Mouse (Mus musculus) forebrain, postnatal 0 days (tissue): ENCODE data around the gene Naa38. TPM values are rescaled to one million over a fixed set of nuclear protein-coding genes. Genes with fewer than 3 reads are reported as not detected.

Experiments used
- ATAC-seq: fragments of 200-750 bp; cut with Nextera tagmentation; 2 replicates; pipeline ENCODE4 v1.8.0; 2017; ENCODE audit warnings: mild to moderate bottlenecking, moderate library complexity
- DNase-seq: peaks from one replicate; pipeline ENCODE4 v3.0.0-alpha.2; 2015
- H3K27ac ChIP-seq: fragments of 300-500 bp; sonication (generic); 2 replicates; pipeline ENCODE4 v1.5.1; 2014; ENCODE audit warnings: low read depth, mild to moderate bottlenecking, antibody characterized with exemption, low read length, moderate library complexity, mixed read lengths
- H3K27me3 ChIP-seq: fragments of 300-500 bp; sonication (generic); 2 replicates; pipeline ENCODE4 v1.6.1; 2014; ENCODE audit warnings: mild to moderate bottlenecking, low read length, mixed read lengths; ENCODE audit not compliant: insufficient read depth
- H3K36me3 ChIP-seq: fragments of 300-500 bp; sonication (generic); 2 replicates; pipeline ENCODE4 v1.6.1; 2014; ENCODE audit warnings: mild to moderate bottlenecking, moderate library complexity; ENCODE audit not compliant: insufficient read depth
- H3K4me1 ChIP-seq: fragments of 300-500 bp; sonication (generic); 2 replicates; pipeline ENCODE4 v1.6.1; 2014; ENCODE audit warnings: antibody characterized with exemption; ENCODE audit not compliant: insufficient read depth
- H3K4me2 ChIP-seq: fragments of 300-500 bp; sonication (generic); 2 replicates; pipeline ENCODE4 v1.6.1; 2014; ENCODE audit warnings: low read depth, mild to moderate bottlenecking, moderate library complexity
- H3K4me3 ChIP-seq: fragments of 300-500 bp; sonication (generic); 2 replicates; pipeline ENCODE4 v1.5.1; 2014; ENCODE audit warnings: low read depth, low read length, mixed read lengths
- H3K9ac ChIP-seq: fragments of 300-500 bp; sonication (generic); 2 replicates; pipeline ENCODE4 v1.6.1; 2014; ENCODE audit warnings: mild to moderate bottlenecking
- H3K9me3 ChIP-seq: fragments of 300-500 bp; sonication (generic); 2 replicates; pipeline ENCODE4 v1.6.1; 2016; ENCODE audit warnings: low read length
- CTCF ChIP-seq: sonication (generic); IDR thresholded peaks from 2 replicates; pipeline ENCODE4 v1.5.1; 2016; ENCODE audit warnings: antibody characterized with exemption, control low read depth, low read depth
- WGBS: fragments of 180-500 bp; shearing (Covaris S2); extraction: QIAGEN DNeasy Blood & Tissue Kit; methylation state at CpG from one replicate; pipeline ENCODE4 v1.1.7; 2014; 5-methylcytosine and 5-hydroxymethylcytosine counted together
- polyA plus RNA-seq: library from polyadenylated mRNA; unstranded; fragments of >200 nt; fragmentation: Nextera tagmentation; extraction: Ambion mirVana; gene quantifications from 2 replicates; pipeline ENCODE4 v1.2.1, GENCODE M21; 2015
- total RNA-seq: library from RNA; depleted of rRNA; stranded (reverse); fragments of >200 nt; gene quantifications from 2 replicates; pipeline ENCODE4 v1.2.3, GENCODE M21; 2014

Naa38 gene
- total and polyA plus RNA-seq, 2 experiments from 2014 or later, result 47.7 to 125 TPM

- TF ChIP-seq CTCF, result no peak
- peaks cover 5% of the 10 kb centered on the region; the same call in 1 of the 2 replicates for H3K36me3 ChIP-seq
- WGBS, result under 1% methylated on average over 22 of the region's 34 CpGs
- peak within 1 kb of the TSS; percentile 94 for H3K4me2 ChIP-seq
- no peak for DNase-seq
- no peak for ATAC-seq
- no peaks in the 10 kb centered on the region for H3K9me3 ChIP-seq
- H3K9ac ChIP-seq, result peak within 1 kb of the TSS; percentile 100
- H3K27me3 ChIP-seq, result no peaks in the 10 kb centered on the region
- H3K4me3 ChIP-seq, result peak within 1 kb of the TSS; percentile 88
- H3K4me1 ChIP-seq, result peaks cover 36% of the 10 kb centered on the region
- peak within 1 kb of the TSS; percentile 100 for H3K27ac ChIP-seq
Observed at GRCm38 (mm10) chr11:69369215-69369989, 25.9 kb upstream of the Naa38 start, which contains the start of gene Chd3. Gene Chd3 (minus strand): TSS chr11:69369406.

DNA sequence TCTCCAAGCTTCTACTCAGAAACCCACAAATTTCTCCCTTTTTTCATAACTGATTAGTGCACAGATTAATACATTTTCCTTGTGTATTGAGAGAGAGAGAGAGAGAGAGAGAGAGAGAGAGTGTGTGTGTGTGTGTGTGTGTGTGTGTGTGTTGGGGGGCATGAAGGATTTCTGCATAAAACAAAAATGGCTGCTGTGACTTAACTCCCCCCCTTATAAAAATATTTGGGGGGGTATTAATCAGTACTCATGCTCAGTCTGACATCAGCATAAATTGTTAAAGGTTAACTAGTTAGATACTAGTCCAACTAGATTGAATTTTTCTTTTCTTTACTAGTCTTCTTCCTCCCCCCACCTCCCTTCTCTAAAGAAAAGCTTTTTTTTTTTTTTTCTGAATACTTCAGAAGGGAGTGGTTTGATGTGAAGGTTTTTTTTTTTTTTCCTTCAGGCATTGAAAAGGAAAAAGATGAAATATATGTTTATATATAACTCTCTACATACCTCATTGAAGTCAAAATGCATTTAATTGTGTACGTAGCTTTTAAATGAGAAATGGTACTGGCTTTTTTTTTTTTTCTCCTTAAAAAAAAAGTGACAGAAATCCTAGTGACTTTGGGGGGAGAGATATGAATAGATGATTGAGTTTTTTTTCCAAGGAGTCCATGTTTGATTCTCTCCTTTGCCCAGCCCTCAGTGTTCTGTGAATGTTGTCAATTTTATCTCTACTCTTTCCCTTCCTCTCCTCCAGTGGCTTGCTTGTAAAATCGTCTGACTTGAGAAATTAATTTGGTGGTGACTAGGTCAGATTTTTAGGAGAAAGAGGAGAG is 25.1 kb upstream of the Naa38 start:
- ATAC-seq, result peak; percentile 4; the same call in 1 of the 2 replicates
- Histone ChIP-seq H3K4me3 (peak overlapping the region; percentile 88), H3K4me1 (peaks cover 28% of the 10 kb centered on the region), H3K4me2 (peak overlapping the region; percentile 94), H3K27me3 (no peaks in the 10 kb centered on the region), H3K36me3 (0 out of 2 replicates have a peak, but pooled peaks cover 4% of the 10 kb centered on the region), H3K27ac (peak overlapping the region; percentile 100), H3K9me3 (no peaks in the 10 kb centered on the region), H3K9ac (peak overlapping the region; percentile 100)
- 17% methylated on average over 2 of the region's 2 CpGs for WGBS
- peak; percentile 66 for DNase-seq
- TF ChIP-seq CTCF, result no peak

DNA sequence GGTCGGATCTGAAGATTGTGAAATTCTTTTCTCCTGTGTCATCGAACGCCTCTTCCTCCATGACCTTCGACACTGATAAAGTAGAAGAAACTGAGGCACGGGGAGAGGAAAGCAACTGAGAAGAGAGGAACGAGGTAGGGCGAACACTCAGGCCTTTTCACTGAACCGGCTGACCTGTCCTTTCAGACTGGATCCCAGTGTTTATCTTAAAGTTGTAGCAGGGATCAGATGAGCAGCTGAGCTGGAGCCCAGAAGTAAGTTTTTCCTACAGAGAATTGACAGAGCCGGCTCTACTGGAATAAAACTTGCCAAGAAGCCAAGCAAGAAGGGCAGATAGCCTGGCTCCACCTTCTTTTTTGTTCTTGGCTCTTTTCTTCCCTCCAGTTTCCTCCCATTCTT is 24.5 kb upstream of the Naa38 start:
- DNase-seq, result no peak
- peak overlapping the region; percentile 13; the same call in 1 of the 2 replicates for H3K4me3 ChIP-seq

GRCm38 (mm10) chr11:69371601-69372000 is 23.7 kb upstream of the Naa38 start:
- no peak for TF ChIP-seq CTCF
- no peak overlapping the region for H3K4me3 ChIP-seq
- DNase-seq, result peak; percentile 39
- peak overlapping the region; percentile 80 for H3K27ac ChIP-seq
- H3K9me3 ChIP-seq, result no peaks in the 10 kb centered on the region
- 0 out of 2 replicates have a peak overlapping the region, but pooled peaks have one; percentile 22 for H3K9ac ChIP-seq
- 0 out of 2 replicates have a peak, but pooled peaks cover 4% of the 10 kb centered on the region for H3K36me3 ChIP-seq
- H3K4me2 ChIP-seq, result peak overlapping the region; percentile 42
- no peak for ATAC-seq
- H3K27me3 ChIP-seq, result no peaks in the 10 kb centered on the region
- H3K4me1 ChIP-seq, result peaks cover 21% of the 10 kb centered on the region
- 30% methylated on average over 12 of the region's 12 CpGs for WGBS

More for the DNA sequence above, 24.5 kb upstream of the Naa38 start:
- H3K4me2 ChIP-seq, result peak overlapping the region; percentile 42
- H3K4me1 ChIP-seq, result peaks cover 22% of the 10 kb centered on the region
- peak overlapping the region; percentile 10; the same call in 1 of the 2 replicates for H3K9ac ChIP-seq
- H3K27me3 ChIP-seq, result no peaks in the 10 kb centered on the region
- H3K27ac ChIP-seq, result peak overlapping the region; percentile 80
- H3K36me3 ChIP-seq, result 0 out of 2 replicates have a peak, but pooled peaks cover 4% of the 10 kb centered on the region
- TF ChIP-seq CTCF, result no peak
- 22% methylated on average over 9 of the region's 9 CpGs for WGBS
- ATAC-seq, result no peak
- H3K9me3 ChIP-seq, result no peaks in the 10 kb centered on the region

- peaks cover 21% of the 10 kb centered on the region for H3K4me1 ChIP-seq
- H3K27me3 ChIP-seq, result no peaks in the 10 kb centered on the region
- H3K9me3 ChIP-seq, result no peaks in the 10 kb centered on the region
- peak overlapping the region; percentile 80 for H3K27ac ChIP-seq
- 0 out of 2 replicates have a peak, but pooled peaks have one; percentile 5 for ATAC-seq
- TF ChIP-seq CTCF, result no peak
- H3K4me3 ChIP-seq, result no peak overlapping the region
- peak overlapping the region; percentile 18; the same call in 1 of the 2 replicates for H3K9ac ChIP-seq
- 0 out of 2 replicates have a peak, but pooled peaks cover 4% of the 10 kb centered on the region for H3K36me3 ChIP-seq
- DNase-seq, result peak; percentile 78
- 28% methylated on average over 12 of the region's 12 CpGs for WGBS
- peak overlapping the region; percentile 42 for H3K4me2 ChIP-seq
Observed at GRCm38 (mm10) chr11:69372056-69372779, 23.1 kb upstream of the Naa38 start.

- Histone ChIP-seq H3K4me1 (peaks cover 21% of the 10 kb centered on the region), H3K27me3 (no peaks in the 10 kb centered on the region), H3K4me2 (peak overlapping the region; percentile 42), H3K9me3 (no peaks in the 10 kb centered on the region), H3K27ac (peak overlapping the region; percentile 80; the same call in 1 of the 2 replicates), H3K36me3 (0 out of 2 replicates have a peak, but pooled peaks cover 4% of the 10 kb centered on the region), H3K9ac (no peak overlapping the region), H3K4me3 (no peak overlapping the region)
- DNase-seq (no peak), ATAC-seq (no peak)
- TF ChIP-seq CTCF, result peak; percentile 64
- 62% methylated on average over 3 of the region's 3 CpGs for WGBS
Observed at GRCm38 (mm10) chr11:69372780-69373170, 22.5 kb upstream of the Naa38 start.
